Mouse (Mus musculus): Measurements from ENCODE around the gene Dok1.

DNA sequence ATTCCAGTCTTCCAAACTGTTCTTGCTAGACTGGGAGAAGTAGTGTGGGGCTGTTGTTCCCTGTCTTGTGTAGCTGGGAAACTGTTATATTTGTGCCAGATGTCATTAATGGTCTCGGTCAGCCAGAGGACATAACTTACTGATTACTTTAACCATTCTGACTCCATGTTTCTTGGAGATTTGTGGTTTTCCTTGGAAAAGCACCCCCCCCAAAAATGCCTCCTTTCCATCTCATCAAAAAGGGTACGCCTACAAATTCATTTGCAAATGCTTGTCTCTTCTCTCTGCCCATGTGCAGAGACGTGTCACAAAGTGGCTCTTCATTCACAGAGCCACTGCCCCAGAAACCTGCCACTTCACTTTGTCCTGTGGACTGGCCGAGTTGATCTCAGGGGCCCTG, 8.8 kb downstream of the Dok1 start:
- TF ChIP-seq EP300 (IDR thresholded peaks at IDR 0.05; ENCODE audit: low read depth) (no peak), CTCF (IDR thresholded peaks at IDR 0.05; ENCODE audit: low read depth) (no peak)
